Mouse (Mus musculus): ENCODE measurements at regions not wholly inside any gene's neighbourhood (a gene's known extent, or its start where the extent isn't known, plus 50 kb on each side); places are given as distances from the start of the nearest gene placed in this dataset.

GRCm38 (mm10) chr4:105690716-105691115, 99.0 kb upstream of the Gm12728 start:
- no peak for TF ChIP-seq ELF1 (IDR thresholded peaks at IDR 0.05; ENCODE audit: low read depth, low read length)
- no peak for TF ChIP-seq USF2 (IDR thresholded peaks at IDR 0.05; ENCODE audit: borderline replicate concordance in 1 of 2, insufficient read depth in 1 of 2, low read depth in 1 of 2, low read length in 2 of 2)
- TF ChIP-seq NELFE (IDR thresholded peaks at IDR 0.05; ENCODE audit: low read depth, low read length), result no peak
- TF ChIP-seq MYB (IDR thresholded peaks at IDR 0.05; ENCODE audit: low read depth, low read length), result no peak
- no peak for TF ChIP-seq UBTF (IDR thresholded peaks at IDR 0.05; ENCODE audit: borderline replicate concordance, insufficient read depth, low read depth, low read length)
- TF ChIP-seq KAT2A (conservative IDR thresholded peaks at IDR 0.05; ENCODE audit: low read depth, low read length), result no peak
- TF ChIP-seq HCFC1 (IDR thresholded peaks at IDR 0.05; ENCODE audit: low read depth, low read length), result no peak
- no peak for TF ChIP-seq MEF2A (IDR thresholded peaks at IDR 0.05; ENCODE audit: extremely low read depth, insufficient replicate concordance, low read depth, low read length, poor library complexity, severe bottlenecking)
- Histone ChIP-seq H3K79me2 (ENCODE audit: control insufficient read depth, insufficient read depth, low read length, poor library complexity) (no peaks in the 10 kb centered on the region), H3K27ac (ENCODE audit: control insufficient read depth, low read depth, low read length) (no peak overlapping the region), H3K9me3 (replicated peaks; ENCODE audit: insufficient read depth, low read length) (no peaks in the 10 kb centered on the region), H3K4me3 (ENCODE audit: control insufficient read depth in 1 of 2, insufficient read depth in 1 of 2, low read depth in 2 of 2, low read length in 2 of 2) (no peak overlapping the region), H3K9ac (ENCODE audit: control insufficient read depth, low read depth, low read length, poor library complexity, severe bottlenecking) (no peak overlapping the region), H3K4me1 (ENCODE audit: control insufficient read depth in 1 of 2, insufficient read depth in 2 of 2, low read length in 2 of 2) (no peaks in the 10 kb centered on the region), H3K27me3 (ENCODE audit: control insufficient read depth in 1 of 2, insufficient read depth in 2 of 2, low read length in 2 of 2) (no peaks in the 10 kb centered on the region), H3K36me3 (ENCODE audit: control insufficient read depth in 1 of 2, insufficient read depth in 2 of 2, low read length in 2 of 2) (no peaks in the 10 kb centered on the region)
- DNase-seq (ENCODE audit: low read depth, low spot score), result no peak

GRCm38 (mm10) chr4:105692380-105692779, 97.3 kb upstream of the Gm12728 start:
- Histone ChIP-seq H3K4me1 (ENCODE audit: control insufficient read depth in 1 of 2, insufficient read depth in 2 of 2, low read length in 2 of 2) (no peaks in the 10 kb centered on the region), H3K4me3 (ENCODE audit: control insufficient read depth in 1 of 2, insufficient read depth in 1 of 2, low read depth in 2 of 2, low read length in 2 of 2) (no peak overlapping the region), H3K79me2 (ENCODE audit: control insufficient read depth, insufficient read depth, low read length, poor library complexity) (no peaks in the 10 kb centered on the region), H3K36me3 (ENCODE audit: control insufficient read depth in 1 of 2, insufficient read depth in 2 of 2, low read length in 2 of 2) (no peaks in the 10 kb centered on the region), H3K27ac (ENCODE audit: control insufficient read depth, low read depth, low read length) (no peak overlapping the region), H3K9me3 (replicated peaks; ENCODE audit: insufficient read depth, low read length) (no peaks in the 10 kb centered on the region), H3K9ac (ENCODE audit: control insufficient read depth, low read depth, low read length, poor library complexity, severe bottlenecking) (no peak overlapping the region), H3K27me3 (ENCODE audit: control insufficient read depth in 1 of 2, insufficient read depth in 2 of 2, low read length in 2 of 2) (no peaks in the 10 kb centered on the region)
- no peak for DNase-seq (ENCODE audit: low read depth, low spot score)
- TF ChIP-seq EP300 (IDR thresholded peaks at IDR 0.05; ENCODE audit: low read depth in 1 of 2, low read length in 2 of 2) (no peak), MAFK (IDR thresholded peaks at IDR 0.05; ENCODE audit: borderline replicate concordance, low read depth, low read length) (no peak), RCOR1 (IDR thresholded peaks at IDR 0.05; ENCODE audit: low read depth, low read length) (no peak), TAL1 (IDR thresholded peaks at IDR 0.05; ENCODE audit: low read length) (no peak), ELF1 (IDR thresholded peaks at IDR 0.05; ENCODE audit: low read depth, low read length) (no peak), CHD2 (IDR thresholded peaks at IDR 0.05; ENCODE audit: low read length) (no peak), USF1 (IDR thresholded peaks at IDR 0.05; ENCODE audit: low read depth, low read length) (no peak), E2F4 (IDR thresholded peaks at IDR 0.05; ENCODE audit: borderline replicate concordance, low read depth, low read length) (no peak), TBP (IDR thresholded peaks at IDR 0.05; ENCODE audit: low read depth, low read length) (no peak), ZNF384 (IDR thresholded peaks at IDR 0.05; ENCODE audit: low read depth, low read length) (no peak), NELFE (IDR thresholded peaks at IDR 0.05; ENCODE audit: low read depth, low read length) (no peak), ZMIZ1 (IDR thresholded peaks at IDR 0.05; ENCODE audit: low read depth, low read length) (no peak), MAZ (IDR thresholded peaks at IDR 0.05; ENCODE audit: low read depth, low read length) (no peak)
